Mouse (Mus musculus): ENCODE data around the gene Negr1. TPM values are rescaled to one million over a fixed set of nuclear protein-coding genes. Genes with fewer than 3 reads are reported as not detected.

The Negr1 gene
- total RNA-seq, 2 experiments from 2014 or later: 0.56 TPM

DNA sequence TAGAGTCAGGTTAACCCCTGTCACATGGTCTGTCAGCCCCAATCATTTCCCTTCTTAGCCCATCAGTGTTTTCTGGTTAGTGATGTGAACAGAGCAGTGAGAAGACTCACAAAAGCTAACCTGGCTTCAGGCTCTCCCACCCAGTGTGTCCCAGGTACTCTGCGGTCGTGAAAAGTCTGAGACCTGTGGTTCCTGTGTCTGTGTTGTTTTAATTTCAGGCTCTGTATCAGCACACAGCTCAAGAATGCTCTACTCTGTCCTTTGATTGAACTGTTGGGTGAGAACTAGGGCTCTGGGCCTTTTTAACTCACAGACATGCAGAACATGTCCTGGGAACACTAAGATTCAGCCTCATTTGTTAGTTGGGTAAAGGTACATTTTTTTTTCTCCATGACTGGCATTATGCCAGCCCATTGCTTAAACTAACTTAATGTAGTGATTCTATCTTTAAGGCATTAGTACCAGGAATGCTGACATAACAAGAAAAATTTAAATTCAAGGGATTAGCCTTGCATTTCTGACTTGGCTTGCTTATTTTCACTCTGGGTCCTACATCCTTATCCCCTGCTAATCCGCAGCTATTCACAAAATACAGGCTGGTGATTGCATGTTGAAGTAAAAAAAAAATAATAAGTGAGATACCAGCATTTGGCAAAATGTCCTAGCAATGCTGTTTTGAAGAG lies 308.8 kb downstream of the Negr1 start:
- intact Hi-C loops (cut with DNase I): no loop called here
- no peak for DNase-seq
- no peak for TF ChIP-seq CTCF (IDR thresholded peaks at IDR 0.05)
- no peak overlapping the region for H3K27ac ChIP-seq
- no peak overlapping the region for H3K4me3 ChIP-seq

DNA sequence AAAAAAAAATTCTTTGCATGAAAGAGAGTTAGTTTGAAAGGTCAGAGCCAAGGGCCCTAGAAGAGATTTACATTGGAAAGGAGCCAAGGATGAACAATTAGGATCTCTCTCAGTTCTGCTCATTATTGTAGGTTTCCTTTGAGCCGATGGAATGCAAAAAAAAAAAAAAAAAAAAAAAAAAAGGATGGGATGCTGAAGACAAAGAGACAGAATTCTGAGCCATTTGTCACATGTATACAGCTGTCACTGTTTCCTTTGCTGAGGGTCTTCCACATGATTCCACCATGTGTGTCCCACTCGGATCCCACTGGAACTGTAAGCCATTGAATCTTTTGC lies 309.3 kb downstream of the Negr1 start:
- TF ChIP-seq CTCF (IDR thresholded peaks at IDR 0.05): no peak

DNA sequence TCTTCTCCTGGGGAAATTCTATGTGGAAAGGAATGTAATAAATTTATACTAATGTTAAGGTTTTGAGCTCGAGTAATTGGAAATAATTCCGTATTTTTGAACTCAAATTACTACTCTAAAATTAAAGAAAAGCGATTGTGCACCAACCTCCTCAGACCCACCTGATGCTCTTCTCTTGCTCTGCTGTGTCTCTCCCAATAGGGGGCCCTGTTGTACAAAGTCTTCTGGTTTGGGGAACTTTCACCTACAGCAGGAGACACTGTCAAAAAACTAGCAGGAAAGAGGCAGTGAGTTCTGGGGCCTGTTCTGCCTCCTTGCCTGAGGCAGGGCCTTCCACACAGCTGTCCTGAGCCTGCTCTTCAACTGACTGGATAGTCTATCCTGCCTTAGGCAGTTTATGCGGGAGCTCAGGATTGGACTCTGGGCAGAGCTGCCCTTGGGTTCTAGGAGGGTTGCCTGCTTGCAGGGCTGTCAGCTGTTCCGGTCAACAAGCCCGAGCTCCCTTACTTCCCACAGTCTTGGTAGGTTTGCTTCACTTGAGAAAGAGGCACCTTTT lies 310.1 kb downstream of the Negr1 start:
- H3K4me3 ChIP-seq: no peak overlapping the region
- no peak overlapping the region for H3K27ac ChIP-seq
- DNase-seq: no peak
- no peak; the same call in 1 of the 2 replicates for TF ChIP-seq CTCF (IDR thresholded peaks at IDR 0.05)
- intact Hi-C loops (cut with DNase I): no loop called here

More for the DNA sequence above, 309.3 kb downstream of the Negr1 start:
- Histone ChIP-seq H3K4me3 (no peak overlapping the region), H3K27ac (no peak overlapping the region)
- no peak for DNase-seq
- intact Hi-C loops (cut with DNase I): no loop called here

DNA sequence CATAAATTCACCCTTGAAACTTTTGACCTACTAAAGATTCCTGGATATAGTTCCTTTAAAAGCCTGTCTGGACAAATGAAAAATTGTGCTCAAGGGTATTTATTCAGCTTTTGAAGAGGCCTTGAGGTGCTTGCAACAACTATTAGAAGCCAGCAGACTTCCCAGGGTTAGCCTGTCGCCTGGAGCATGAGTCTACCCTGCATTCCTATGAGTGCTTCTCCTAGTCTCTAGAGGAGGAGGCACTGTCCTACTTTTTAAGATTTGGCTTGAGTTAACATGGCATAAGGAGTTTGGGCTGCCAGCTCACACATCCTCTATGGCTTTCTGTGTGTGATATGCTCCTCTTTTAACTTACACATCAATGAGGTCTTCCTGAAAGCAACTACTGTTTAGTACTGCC lies 315.0 kb downstream of the Negr1 start:
- intact Hi-C loops (cut with DNase I): no loop called here
- H3K27ac ChIP-seq: no peak overlapping the region
- TF ChIP-seq CTCF (IDR thresholded peaks at IDR 0.05): no peak
- DNase-seq: no peak
- no peak overlapping the region for H3K4me3 ChIP-seq

DNA sequence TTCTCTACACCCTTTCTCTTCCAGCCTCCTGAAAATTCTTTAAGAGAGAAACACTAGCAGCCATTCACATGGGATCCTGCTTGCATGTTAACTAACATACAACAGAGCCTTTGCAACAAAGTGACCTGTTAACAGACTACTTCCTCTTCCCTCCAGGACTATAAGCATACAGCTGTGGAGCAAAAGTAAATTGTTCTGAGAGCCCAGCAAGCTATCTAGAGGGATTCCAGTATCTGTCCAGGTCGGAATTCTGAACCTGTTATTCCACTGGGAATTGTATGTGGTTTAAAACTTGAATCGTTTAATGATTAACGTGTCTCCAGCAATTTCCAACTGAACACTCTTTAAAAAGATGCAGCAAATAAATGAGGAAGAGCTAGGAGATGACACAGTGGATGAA lies 320.5 kb downstream of the Negr1 start:
- no peak for TF ChIP-seq CTCF (IDR thresholded peaks at IDR 0.05)
- Histone ChIP-seq H3K27ac (no peak overlapping the region), H3K4me3 (no peak overlapping the region)
- intact Hi-C loops (cut with DNase I): no loop called here
- DNase-seq: no peak

DNA sequence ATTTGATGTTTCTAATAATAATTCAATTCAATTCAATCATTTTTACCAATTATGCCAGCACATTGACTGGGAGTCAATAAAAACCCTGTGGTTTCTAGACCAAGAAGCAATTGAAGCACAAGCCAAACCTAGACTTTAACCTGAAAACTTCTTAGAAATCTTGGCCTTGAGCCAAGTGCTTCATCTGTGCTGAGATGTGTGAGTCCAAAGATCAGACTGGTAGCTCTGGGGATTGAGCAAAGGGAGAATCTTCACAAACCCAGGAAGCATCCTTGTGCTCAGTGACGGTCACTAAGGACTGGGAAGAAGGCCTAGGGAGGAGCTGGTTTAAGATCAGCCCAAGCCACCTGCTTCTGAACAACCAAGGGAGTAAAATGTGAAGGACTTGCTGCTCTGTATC lies 322.3 kb downstream of the Negr1 start:
- no peak overlapping the region for H3K27ac ChIP-seq
- H3K4me3 ChIP-seq: no peak overlapping the region
- TF ChIP-seq CTCF (IDR thresholded peaks at IDR 0.05): no peak
- intact Hi-C loops (cut with DNase I): no loop called here
- DNase-seq: no peak

DNA sequence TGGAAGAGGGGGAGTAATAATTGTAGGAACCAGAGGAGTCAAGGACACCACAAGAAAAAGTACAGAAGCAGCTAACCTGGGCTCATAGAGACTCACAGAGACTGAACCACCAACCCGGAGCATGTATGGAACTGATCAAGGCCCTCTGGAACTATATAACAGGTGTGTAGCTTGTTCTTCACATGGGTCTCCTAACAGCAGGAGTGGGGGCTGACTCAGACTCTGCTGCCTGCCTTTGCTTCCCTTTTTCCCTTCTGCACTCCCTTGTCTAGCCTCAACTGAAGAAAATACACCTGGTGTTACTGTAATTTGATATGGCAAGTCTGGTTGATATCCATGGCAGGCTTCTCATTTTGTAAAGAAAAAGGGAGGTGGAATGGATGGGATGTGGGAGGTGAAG lies 324.1 kb downstream of the Negr1 start:
- no peak overlapping the region for H3K27ac ChIP-seq
- no peak for TF ChIP-seq CTCF (IDR thresholded peaks at IDR 0.05)
- intact Hi-C loops (cut with DNase I): no loop called here
- H3K4me3 ChIP-seq: no peak overlapping the region
- no peak for DNase-seq

DNA sequence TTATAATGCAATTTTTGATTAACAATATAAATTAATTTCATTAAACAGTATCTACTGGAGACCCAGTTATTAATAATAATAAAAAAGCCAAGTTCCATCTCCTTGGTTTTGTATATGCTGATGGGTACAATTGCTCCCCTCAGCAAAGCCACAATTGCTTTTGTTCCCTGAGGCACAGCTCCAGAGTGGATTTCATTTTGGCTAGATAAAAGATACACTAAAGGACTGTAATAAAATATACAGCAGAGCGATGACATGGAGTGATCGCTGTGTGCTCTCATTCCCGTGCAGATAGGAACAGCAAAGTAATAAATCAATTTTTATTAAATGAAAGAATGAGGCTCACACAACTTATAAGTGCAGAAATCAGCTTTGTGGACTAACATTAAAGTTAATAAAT lies 325.3 kb downstream of the Negr1 start:
- no peak for DNase-seq
- intact Hi-C loops (cut with DNase I): no loop called here
- no peak overlapping the region for H3K27ac ChIP-seq
- H3K4me3 ChIP-seq: no peak overlapping the region
- TF ChIP-seq CTCF (IDR thresholded peaks at IDR 0.05): no peak

DNA sequence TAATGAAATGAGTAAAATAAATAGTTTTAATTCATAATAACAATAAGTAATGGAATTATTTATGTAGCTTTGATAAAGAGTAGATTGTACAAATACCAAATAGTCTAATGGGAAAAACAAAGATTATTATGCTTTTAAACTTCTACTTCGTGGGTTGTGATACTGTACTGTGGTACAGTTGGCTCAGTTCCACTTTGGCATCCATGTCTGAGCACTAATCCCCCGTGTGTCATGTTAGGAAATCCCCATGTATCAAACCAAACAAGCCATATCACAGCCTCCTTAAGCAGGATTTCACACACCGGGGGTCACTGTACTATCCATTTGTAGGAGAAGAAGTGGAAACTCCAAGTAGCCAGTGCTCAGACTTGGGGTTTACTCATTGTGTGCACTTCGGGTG lies 329.4 kb downstream of the Negr1 start:
- DNase-seq: no peak
- Histone ChIP-seq H3K27ac (no peak overlapping the region), H3K4me3 (no peak overlapping the region)
- no peak for TF ChIP-seq CTCF (IDR thresholded peaks at IDR 0.05)
- intact Hi-C loops (cut with DNase I): no loop called here

DNA sequence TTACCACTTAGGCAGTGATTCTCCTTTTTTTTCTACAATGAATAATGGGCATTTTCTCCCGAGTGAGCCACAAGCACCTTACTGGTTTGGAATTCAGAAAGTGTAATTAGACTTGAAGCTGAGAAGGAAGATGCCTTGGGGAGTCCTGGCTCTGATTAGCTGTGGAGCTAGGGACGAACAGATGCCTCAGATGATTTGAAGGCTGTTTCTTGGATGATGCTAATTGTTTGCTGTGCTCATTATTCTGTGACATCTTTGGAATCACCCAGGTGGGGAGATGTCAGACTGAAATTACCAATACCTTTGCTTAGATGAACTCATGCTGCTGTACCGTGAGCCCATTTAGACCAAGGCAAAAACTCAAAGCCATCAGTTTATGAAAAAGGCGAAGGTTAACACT lies 333.7 kb downstream of the Negr1 start:
- no peak overlapping the region for H3K4me3 ChIP-seq
- H3K27ac ChIP-seq: no peak overlapping the region
- intact Hi-C loops (cut with DNase I): no loop called here
- no peak for DNase-seq
- no peak for TF ChIP-seq CTCF (IDR thresholded peaks at IDR 0.05)

DNA sequence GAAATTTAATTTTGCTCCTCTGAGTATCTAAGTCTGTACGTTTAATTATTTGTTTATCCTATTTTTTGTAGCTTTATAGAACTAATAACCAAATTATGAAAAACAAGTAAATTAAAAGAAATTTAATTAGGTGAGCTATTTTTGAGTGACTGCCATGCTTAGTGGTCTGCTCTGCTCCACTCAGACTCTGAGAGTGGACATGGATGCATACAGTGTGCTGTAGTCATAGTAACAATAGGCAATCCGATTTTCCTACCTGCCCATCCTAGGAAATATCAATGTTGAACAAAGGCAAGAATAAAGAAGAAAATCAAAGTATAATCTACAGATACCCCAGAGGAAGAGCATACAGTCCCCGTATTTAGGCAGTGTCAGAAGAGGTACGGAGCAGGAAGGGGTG lies 334.5 kb downstream of the Negr1 start:
- intact Hi-C loops (cut with DNase I): no loop called here
- Histone ChIP-seq H3K4me3 (no peak overlapping the region), H3K27ac (no peak overlapping the region)
- no peak for TF ChIP-seq CTCF (IDR thresholded peaks at IDR 0.05)
- no peak for DNase-seq

DNA sequence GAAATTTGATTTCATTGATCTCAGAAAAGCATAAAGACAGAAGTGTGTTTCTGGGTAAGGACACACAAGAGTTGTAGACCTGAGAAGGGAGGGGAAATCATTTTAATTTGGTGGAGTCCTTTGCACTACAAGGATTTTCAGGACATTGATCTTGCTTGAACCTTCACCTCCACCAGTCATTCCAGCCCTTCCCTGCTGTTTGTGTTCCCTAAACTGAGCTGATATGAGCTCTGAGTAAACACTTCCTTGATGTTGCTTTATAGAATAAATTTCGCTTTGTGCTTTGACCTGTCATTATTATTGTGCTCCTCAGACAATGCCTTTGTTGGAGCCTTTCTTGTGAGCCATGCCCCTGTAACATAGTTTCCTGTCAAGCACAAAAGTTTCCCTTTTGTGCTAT lies 335.0 kb downstream of the Negr1 start:
- intact Hi-C loops (cut with DNase I): no loop called here
- DNase-seq: no peak
- no peak for TF ChIP-seq CTCF (IDR thresholded peaks at IDR 0.05)
- H3K4me3 ChIP-seq: no peak overlapping the region
- H3K27ac ChIP-seq: no peak overlapping the region

DNA sequence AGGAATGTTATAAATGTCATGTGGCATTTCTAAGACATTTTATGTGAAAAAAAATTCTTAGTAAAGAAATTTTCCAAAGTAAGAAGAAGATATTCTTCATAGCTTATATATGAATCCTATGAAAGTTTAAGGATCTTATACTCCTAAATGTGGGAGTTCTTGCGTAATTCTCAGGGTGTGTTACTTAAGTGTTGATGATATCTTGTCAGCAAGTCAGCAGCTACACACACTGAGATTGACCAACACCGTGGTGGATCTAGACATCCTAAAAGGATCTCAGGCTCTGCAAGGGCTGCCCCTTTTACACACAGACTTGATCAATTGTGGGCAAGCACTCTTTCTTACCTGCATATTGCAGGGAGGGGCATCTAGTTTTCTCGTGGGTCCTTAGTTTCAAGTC lies 339.5 kb downstream of the Negr1 start:
- TF ChIP-seq CTCF (IDR thresholded peaks at IDR 0.05): no peak
- no peak for DNase-seq
- no peak overlapping the region for H3K27ac ChIP-seq
- intact Hi-C loops (cut with DNase I): no loop called here
- H3K4me3 ChIP-seq: no peak overlapping the region

DNA sequence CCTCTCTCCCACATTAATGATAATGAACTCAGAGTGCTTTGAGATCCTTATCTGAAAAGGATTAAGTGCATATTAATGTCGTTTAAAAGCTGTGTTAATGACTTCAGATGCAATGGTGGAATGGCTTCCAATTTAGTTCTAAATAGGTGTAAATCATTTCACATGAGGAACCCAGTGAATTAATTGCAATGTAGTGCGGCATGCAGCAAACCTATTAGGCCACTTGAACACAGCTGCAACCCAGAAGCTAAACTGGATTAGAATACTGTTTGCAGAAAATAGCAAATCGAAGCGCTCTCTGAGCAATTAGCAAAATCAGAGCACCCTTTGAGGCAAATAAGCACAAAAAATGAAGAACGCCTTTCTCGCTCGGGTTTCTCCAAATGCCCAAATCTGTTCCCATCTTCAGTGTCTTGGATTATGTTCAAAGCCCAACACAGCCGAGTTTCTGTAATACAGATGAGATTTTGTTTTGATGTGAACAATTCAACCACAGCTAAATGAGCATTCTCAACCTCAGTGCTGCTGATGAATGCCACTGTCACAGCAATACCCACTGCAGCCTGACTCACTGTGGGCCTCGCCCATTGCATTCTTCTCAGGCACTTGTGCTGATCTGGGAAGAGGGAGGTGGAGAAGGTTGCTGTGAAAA lies 342.5 kb downstream of the Negr1 start:
- no peak for DNase-seq
- intact Hi-C loops (cut with DNase I): no loop called here
- no peak for TF ChIP-seq CTCF (IDR thresholded peaks at IDR 0.05)

More for the DNA sequence above, 342.5 kb downstream of the Negr1 start:
- no peak overlapping the region for H3K4me3 ChIP-seq
- H3K27ac ChIP-seq: no peak overlapping the region

Data from gastrocnemius, adult 2 months (tissue).